Mouse (Mus musculus) Patski (cell line): ENCODE measurements around the gene Trank1. TPM values are rescaled to one million over a fixed set of nuclear protein-coding genes. Genes with fewer than 3 reads are reported as not detected.
A peak's percentile ranks its signal among the peaks of the same experiment; 100 is the strongest.

Source experiments
- ATAC-seq: fragments of 100-300 bp; one replicate; pipeline ENCODE4 v1.8.0; 2021
- CTCF ChIA-PET: fragments of 350-600 bp; sonication (Branson Sonifier 250); formaldehyde crosslinking; loops from one replicate; lab custom pipeline; 2022; ENCODE audit warnings: inconsistent platforms; lab: Charles Lee
- POLR2A ChIA-PET: fragments of 350-600 bp; sonication (Branson Sonifier 250); formaldehyde crosslinking; loops from one replicate; lab custom pipeline; 2022; ENCODE audit warnings: antibody characterized with exemption, inconsistent platforms; lab: Charles Lee
- DNase-seq: peaks from one replicate; pipeline ENCODE4 v3.0.0-alpha.2; 2011; ENCODE audit warnings: low read depth, low spot score
- H3K27me3 ChIP-seq: fragments of 371-371 bp; one replicate; pipeline ENCODE4 v1.5.1; 2021
- CTCF ChIP-seq: fragments of 100-300 bp; IDR thresholded peaks from one replicate; pipeline ENCODE4 v1.5.1; 2021
- in situ Hi-C: fragments of 300-500 bp; cut with MboI; formaldehyde crosslinking; loops from 3 replicates; pipeline ENCODE4 v1.11.1; 2018; ENCODE audit warnings: low pct_unique_long_range_greater_than_20kb, mixed read lengths
- polyA plus RNA-seq: library from polyadenylated mRNA; unstranded; gene quantifications from one replicate; pipeline ENCODE4 v1.2.3, GENCODE M21; 2021

Trank1 gene
- polyA plus RNA-seq, result 8.6 TPM

DNA sequence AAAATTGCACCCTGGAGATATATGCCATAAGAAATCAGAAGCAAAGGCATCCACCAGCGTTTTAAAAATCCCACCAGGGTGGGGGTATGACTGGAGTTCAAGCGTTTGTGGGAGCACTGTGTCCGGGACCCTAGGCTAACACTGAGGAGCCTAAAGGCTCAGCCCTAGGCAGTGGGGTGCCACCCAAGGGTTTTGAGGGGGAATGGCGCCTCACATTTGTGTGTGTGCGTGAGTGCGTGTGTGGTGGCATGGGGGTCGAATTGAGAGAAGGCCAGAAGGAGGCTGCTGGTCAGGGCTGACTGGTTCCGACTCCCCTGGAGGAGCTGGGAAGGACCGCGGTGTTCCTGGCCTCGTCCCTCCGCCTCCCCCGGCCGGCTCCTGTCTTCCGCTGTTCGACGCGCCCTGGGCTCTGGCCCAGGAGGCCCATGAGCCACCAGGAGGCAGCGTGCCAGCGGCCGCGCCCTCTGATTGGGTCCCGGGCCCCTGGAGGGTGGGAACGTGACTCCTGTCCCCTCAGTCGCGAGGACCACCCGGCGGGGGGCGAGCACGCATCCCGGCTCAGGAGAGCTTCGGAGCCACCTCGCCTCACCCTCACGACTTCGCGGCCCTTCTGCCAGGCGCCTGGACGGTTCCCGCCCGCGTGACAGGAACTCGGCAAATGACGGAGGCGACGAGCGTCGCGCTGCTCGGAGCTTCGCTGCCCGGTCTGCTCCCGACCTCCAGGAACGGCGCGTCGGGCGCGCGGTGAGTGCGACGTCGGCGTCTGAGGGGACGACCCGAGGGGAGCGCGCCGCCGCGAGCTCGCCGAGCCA is at the start of gene Trank1:
Trank1 (plus strand) TSS at position 709 of the 812 bp plus-strand sequence.
- H3K27me3 ChIP-seq, result no peaks in the 10 kb centered on the region
- in situ Hi-C loops, result no loop called here
- no peak for DNase-seq

DNA sequence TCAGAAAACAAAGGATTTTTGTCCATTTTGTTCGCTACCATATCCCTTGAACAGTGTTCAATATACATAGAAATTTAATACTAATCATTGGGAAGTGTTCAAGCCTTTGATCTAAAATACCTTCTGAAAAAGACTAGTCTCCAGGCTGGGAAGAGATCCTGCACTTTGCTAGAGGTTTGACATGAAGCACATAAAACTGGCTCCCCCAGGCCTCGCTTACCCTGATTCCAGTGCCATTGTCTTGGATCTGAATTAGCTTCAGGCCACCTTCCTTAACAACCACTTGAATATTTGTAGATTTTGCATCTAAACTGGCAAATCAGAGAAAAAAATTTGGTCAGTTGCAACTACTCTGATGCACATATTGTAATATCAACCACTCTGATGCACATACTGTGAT is 43.5 kb upstream of the Trank1 start:
- CTCF ChIA-PET, result interaction anchor here (0.7 kb wide), 1 partner anchor 9 kb away, joined by 3 read pairs; no protein-coding TSS in a partner anchor
- in situ Hi-C loops, result no loop called here
- no peak for ATAC-seq

More for the DNA sequence above, at the start of gene Trank1:
- POLR2A ChIA-PET, result interaction anchor here (1.2 kb wide), 1 partner anchor 22 kb away, joined by 5 read pairs; no protein-coding TSS in a partner anchor
- CTCF ChIA-PET, result interaction anchor here (1.7 to 3.3 kb wide), 2 partner anchors 12 to 21 kb away, joined by 4 to 12 read pairs; no protein-coding TSS in a partner anchor
- no peak for ATAC-seq
- peak; percentile 12 for TF ChIP-seq CTCF

GRCm38 (mm10) chr9:111270606-111271005 is 40.9 kb upstream of the Trank1 start:
- no peak for TF ChIP-seq CTCF
- DNase-seq (no peak), ATAC-seq (no peak)
- ChIA-PET POLR2A (no interaction called here), CTCF (interaction anchor here (1.1 kb wide), 2 partner anchors 19 to 23 kb away, joined by 3 read pairs; no protein-coding TSS in a partner anchor)
- in situ Hi-C loops, result no loop called here
- no peaks in the 10 kb centered on the region for H3K27me3 ChIP-seq

More for the DNA sequence above, 43.5 kb upstream of the Trank1 start:
- DNase-seq, result no peak
- no peaks in the 10 kb centered on the region for H3K27me3 ChIP-seq
- no peak for TF ChIP-seq CTCF
- POLR2A ChIA-PET, result no interaction called here

GRCm38 (mm10) chr9:111271056-111271433 is 40.5 kb upstream of the Trank1 start:
- peak; percentile 41 for ATAC-seq
- no peaks in the 10 kb centered on the region for H3K27me3 ChIP-seq
- POLR2A ChIA-PET, result no interaction called here
- DNase-seq, result no peak
- CTCF ChIA-PET, result no interaction called here
- in situ Hi-C loops, result no loop called here
- no peak for TF ChIP-seq CTCF

- no peak for TF ChIP-seq CTCF
- in situ Hi-C loops, result no loop called here
- H3K27me3 ChIP-seq, result no peaks in the 10 kb centered on the region
- DNase-seq (peak; percentile 100), ATAC-seq (peak; percentile 96)
- CTCF ChIA-PET, result no interaction called here
- POLR2A ChIA-PET, result no interaction called here
These were observed 39.9 kb upstream of the Trank1 start, which contains the start of the genes Mlh1 and Epm2aip1 for GRCm38 (mm10) chr9:111271434-111272160. Mlh1 (minus strand) TSS chr9:111271791. Epm2aip1 (plus strand) TSS chr9:111271929.

- DNase-seq (no peak), ATAC-seq (no peak)
- POLR2A ChIA-PET, result no interaction called here
- TF ChIP-seq CTCF, result no peak
- H3K27me3 ChIP-seq, result no peaks in the 10 kb centered on the region
- in situ Hi-C loops, result no loop called here
- CTCF ChIA-PET, result no interaction called here
These were observed 39.2 kb upstream of the Trank1 start for GRCm38 (mm10) chr9:111272356-111272755.

DNA sequence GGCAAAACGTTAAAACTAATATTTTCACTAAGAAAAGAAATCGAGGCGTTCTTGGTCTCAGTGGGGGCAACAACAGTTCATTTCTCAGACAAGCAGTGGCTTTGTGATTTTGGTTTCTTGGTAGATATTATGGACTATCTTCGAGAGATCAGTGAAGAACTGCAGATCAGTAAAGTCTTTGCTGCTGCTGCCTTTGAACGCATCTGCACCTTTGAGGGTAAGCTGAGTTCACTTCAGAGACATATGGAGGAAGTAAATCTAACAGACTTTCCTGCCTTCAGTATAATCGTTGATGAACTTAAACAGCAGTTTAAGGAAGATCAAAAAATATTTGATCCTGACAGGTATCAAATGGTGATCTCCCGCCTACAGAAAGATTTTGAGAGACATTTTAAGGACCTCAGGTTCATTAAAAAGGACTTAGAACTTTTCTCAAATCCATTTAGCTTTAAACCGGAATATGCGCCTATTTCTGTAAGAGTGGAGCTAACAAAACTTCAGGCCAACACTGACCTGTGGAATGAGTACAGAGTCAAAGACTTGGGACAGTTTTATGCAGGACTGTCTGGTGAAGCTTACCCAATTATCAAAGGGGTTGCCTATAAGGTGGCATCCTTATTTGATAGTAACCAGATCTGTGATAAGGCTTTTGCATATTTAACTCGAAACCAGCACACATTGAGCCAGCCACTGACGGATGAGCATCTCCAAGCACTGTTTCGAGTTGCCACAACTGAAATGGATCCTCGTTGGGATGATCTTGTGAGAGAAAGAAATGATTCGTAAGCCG is 38.3 kb upstream of the Trank1 start:
- DNase-seq, result no peak
- in situ Hi-C loops, result no loop called here
- POLR2A ChIA-PET, result no interaction called here
- no peak for TF ChIP-seq CTCF
- CTCF ChIA-PET, result interaction anchor here (3.3 kb wide), 1 partner anchor 17 kb away, joined by 15 read pairs; no protein-coding TSS in a partner anchor
- ATAC-seq, result no peak
- no peaks in the 10 kb centered on the region for H3K27me3 ChIP-seq

DNA sequence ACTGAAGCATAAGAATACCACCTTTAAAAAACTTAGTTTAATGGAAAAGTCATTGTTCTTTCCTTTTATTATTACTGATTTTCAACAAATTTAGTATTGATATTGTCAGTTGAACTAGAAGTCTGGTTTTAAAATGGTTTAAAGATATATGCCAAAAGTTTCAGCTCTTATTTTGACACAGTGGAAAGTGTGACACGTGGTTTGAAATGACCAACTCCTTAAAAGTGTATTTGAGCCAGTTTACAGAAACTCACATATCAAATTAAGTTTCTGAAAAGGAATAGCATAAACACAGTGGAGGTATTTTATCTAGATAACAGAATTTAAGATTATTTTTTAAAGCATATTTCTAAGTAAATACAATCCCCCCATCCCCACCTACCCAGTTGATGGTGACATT is 37.6 kb upstream of the Trank1 start:
- no peak for TF ChIP-seq CTCF
- ChIA-PET POLR2A (no interaction called here), CTCF (interaction anchor here (3.3 kb wide), 1 partner anchor 16 kb away, joined by 15 read pairs; no protein-coding TSS in a partner anchor)
- DNase-seq, result no peak
- H3K27me3 ChIP-seq, result no peaks in the 10 kb centered on the region
- ATAC-seq, result no peak
- in situ Hi-C loops, result no loop called here

DNA sequence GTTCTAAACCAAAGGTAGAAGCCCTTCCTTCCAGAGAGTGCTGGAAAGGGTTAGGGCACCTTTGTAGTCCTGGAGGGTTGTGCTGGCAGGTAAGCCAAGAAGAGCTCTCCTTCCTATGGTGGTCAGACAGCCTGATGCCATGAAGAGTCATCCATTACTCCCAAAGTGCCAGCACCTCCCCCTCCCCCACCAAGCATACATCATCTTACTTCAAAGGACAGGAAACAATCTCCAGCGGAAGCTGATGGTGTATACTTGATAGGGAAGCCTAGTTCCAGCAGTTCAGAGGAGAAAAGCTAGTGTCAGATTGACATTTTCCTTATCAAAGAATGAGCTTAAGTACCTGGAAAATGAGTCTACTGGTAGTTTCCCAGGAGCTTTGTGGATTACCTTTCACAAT is 36.4 kb upstream of the Trank1 start:
- no peak for TF ChIP-seq CTCF
- H3K27me3 ChIP-seq, result no peaks in the 10 kb centered on the region
- in situ Hi-C loops, result no loop called here
- ATAC-seq, result no peak
- ChIA-PET CTCF (interaction anchor here (1.1 to 3.3 kb wide), 2 partner anchors 15 to 55 kb away, joined by 3 to 15 read pairs; no protein-coding TSS in a partner anchor), POLR2A (interaction anchor here (0.5 kb wide), 1 partner anchor 12 kb away, joined by 3 read pairs; no protein-coding TSS in a partner anchor)
- DNase-seq, result no peak

GRCm38 (mm10) chr9:111285061-111285460 is 26.5 kb upstream of the Trank1 start:
- no peaks in the 10 kb centered on the region for H3K27me3 ChIP-seq
- DNase-seq, result no peak
- in situ Hi-C loops, result no loop called here
- no peak for ATAC-seq
- ChIA-PET POLR2A (no interaction called here), CTCF (no interaction called here)
- TF ChIP-seq CTCF, result no peak
